Mouse (Mus musculus): ENCODE data around the gene Vmp1.

Gene Vmp1

GRCm38 (mm10) chr11:86683395-86684125, at the start of gene Vmp1, which contains the start of gene Ptrh2:
TSS of gene Vmp1 (minus strand) at chr11:86683836.
TSS of gene Ptrh2 (plus strand) at chr11:86683985.
- peak; percentile 95 for DNase-seq

- DNase-seq, result no peak
Measured at GRCm38 (mm10) chr11:86731443-86731842, 47.8 kb upstream of the Vmp1 start.

GRCm38 (mm10) chr11:86725607-86726006, 42.0 kb upstream of the Vmp1 start:
- no peak for DNase-seq

- DNase-seq, result peak in 1 of 2 experiments; percentile 61
Measured at GRCm38 (mm10) chr11:86724982-86725381, 41.3 kb upstream of the Vmp1 start.

- no peak for DNase-seq
Measured at GRCm38 (mm10) chr11:86724004-86724403, 40.4 kb upstream of the Vmp1 start.

- no peak for DNase-seq
Measured at GRCm38 (mm10) chr11:86719390-86719789, 35.8 kb upstream of the Vmp1 start.

GRCm38 (mm10) chr11:86718369-86718768, 34.7 kb upstream of the Vmp1 start:
- DNase-seq, result no peak

- no peak for DNase-seq
Measured at GRCm38 (mm10) chr11:86717306-86718065, 33.9 kb upstream of the Vmp1 start.

GRCm38 (mm10) chr11:86714606-86715005, 31.0 kb upstream of the Vmp1 start:
- DNase-seq, result no peak

GRCm38 (mm10) chr11:86701151-86701550, 17.5 kb upstream of the Vmp1 start:
- DNase-seq, result no peak

- no peak for DNase-seq
Measured at GRCm38 (mm10) chr11:86695461-86695860, 11.8 kb upstream of the Vmp1 start.

- no peak for DNase-seq
Measured at GRCm38 (mm10) chr11:86692546-86692945, 8.9 kb upstream of the Vmp1 start.

- no peak for DNase-seq
Measured at GRCm38 (mm10) chr11:86691956-86692355, 8.3 kb upstream of the Vmp1 start.

- no peak for DNase-seq
Measured at GRCm38 (mm10) chr11:86691482-86691881, 7.8 kb upstream of the Vmp1 start.

- DNase-seq, result no peak
Measured at GRCm38 (mm10) chr11:86690383-86690782, 6.7 kb upstream of the Vmp1 start.

- DNase-seq, result no peak
Measured at GRCm38 (mm10) chr11:86685366-86685765, 1.7 kb upstream of the Vmp1 start.

GRCm38 (mm10) chr11:86684126-86685012, 733 bp upstream of the Vmp1 start:
- no peak for DNase-seq

GRCm38 (mm10) chr11:86682861-86683260, 775 bp downstream of the Vmp1 start:
- DNase-seq, result no peak

- DNase-seq, result no peak
Measured at GRCm38 (mm10) chr11:86681423-86681822, 2.2 kb downstream of the Vmp1 start.

GRCm38 (mm10) chr11:86680729-86681128, 2.9 kb downstream of the Vmp1 start:
- DNase-seq, result no peak

- peak; percentile 14 to 35 for DNase-seq
Measured at GRCm38 (mm10) chr11:86678957-86679356, 4.7 kb downstream of the Vmp1 start.

- no peak for DNase-seq
Measured at GRCm38 (mm10) chr11:86675520-86675919, 8.1 kb downstream of the Vmp1 start.

GRCm38 (mm10) chr11:86672772-86673171, 10.9 kb downstream of the Vmp1 start:
- DNase-seq, result no peak

Measured in lung, postnatal 4 days (tissue).